Mouse (Mus musculus): ENCODE measurements around the gene Ubiad1. TPM values are rescaled to one million over a fixed set of nuclear protein-coding genes. Genes with fewer than 3 reads are reported as not detected.
A peak's percentile ranks its signal among the peaks of the same experiment; 100 is the strongest.

Gene Ubiad1
- 1 to 10 TPM; 7.8 to 8.4 TPM for total RNA-seq (2021)
- long read RNA-seq, transcript Ubiad1-201 (2 exons, 2,992 nt) = major isoform, 6 of 7 reads
- long read RNA-seq, partial matches to known transcripts = 0 of 7 reads
- long read RNA-seq, other reads (novel, unspliced or antisense) = 1 of 7 reads

DNA sequence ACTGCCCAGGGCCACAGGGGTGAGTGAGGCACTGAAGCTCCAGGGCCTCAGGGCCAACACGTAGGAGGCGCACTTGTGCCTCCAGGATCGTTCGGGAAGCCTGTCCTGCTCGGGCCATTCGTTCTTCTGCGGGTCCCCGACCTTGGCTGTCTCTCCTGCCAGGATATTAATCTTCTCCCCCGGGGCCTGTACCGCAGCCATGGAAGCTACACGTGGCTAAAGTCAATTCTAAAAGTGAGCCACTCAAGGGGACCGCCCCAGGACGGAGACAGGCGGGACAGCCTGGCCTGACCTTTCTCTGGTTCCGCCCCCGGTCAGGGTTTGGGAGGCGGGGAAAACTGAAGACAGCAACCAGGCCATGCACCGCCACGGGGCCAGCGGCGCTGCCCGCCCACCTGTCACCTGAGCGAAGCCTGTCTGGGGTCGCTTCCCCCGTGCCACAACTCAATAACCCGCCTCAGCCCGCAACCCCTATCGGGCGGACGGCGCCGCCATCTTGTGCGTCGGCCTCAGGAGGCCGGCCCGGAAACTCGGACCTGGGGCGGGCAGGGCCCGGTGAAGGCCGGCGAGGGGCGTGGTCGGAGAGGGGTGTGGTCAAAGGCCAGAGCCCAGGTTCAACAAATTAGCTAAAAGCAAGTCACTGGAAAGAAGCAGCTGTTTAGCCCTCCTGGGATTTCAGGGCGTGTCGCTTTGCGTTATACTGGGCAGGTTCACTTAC lies at the start of gene Ubiad1:
Gene Ubiad1, minus strand, starts transcription at position 522 of the 718 bp plus-strand sequence.
- DNase-seq (ENCODE audit: low spot score in 2 of 2) = peak; percentile 72 to 79

DNA sequence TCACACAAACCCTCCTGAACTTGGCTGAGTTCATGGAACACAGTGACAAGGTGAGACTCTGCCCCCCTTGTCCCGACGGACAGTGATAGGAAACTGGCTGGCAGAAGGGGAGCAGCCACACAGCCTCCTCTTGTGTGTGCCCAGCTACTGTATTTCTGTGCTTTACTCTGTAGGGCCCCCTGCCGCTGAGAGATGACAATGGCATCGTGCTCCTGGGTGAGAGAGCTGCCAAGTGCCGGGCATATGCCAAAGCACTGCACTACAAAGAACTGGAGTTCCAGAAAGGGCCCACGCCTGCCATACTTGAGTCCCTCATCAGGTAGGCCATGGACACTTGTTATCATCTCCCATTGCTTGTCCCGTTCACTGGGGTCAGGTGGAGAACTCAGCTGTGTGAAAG lies 46.9 kb upstream of the Ubiad1 start:
- DNase-seq (ENCODE audit: low spot score in 2 of 2) = peak; percentile 64 to 74

DNA sequence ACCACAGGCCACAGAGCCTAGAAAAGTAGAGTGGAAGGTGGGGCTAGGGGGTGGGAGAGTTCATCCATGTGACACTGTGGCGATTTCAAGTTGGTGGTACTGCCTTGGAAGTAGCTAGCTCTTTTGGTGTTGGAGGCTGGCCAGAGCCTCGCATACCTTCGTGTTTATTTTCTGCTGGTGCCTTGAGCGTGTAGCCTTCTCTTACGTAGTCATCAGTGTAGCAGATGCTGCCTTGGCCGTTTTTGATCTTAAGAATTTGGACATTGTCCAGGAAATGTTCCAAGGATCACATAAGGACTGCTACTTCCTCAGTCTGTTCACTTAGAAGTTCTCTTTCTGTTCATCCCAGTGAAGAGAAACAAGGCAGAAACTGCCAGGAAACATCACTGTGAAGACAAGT lies 45.9 kb upstream of the Ubiad1 start:
- no peak for DNase-seq (ENCODE audit: low spot score in 2 of 2)

DNA sequence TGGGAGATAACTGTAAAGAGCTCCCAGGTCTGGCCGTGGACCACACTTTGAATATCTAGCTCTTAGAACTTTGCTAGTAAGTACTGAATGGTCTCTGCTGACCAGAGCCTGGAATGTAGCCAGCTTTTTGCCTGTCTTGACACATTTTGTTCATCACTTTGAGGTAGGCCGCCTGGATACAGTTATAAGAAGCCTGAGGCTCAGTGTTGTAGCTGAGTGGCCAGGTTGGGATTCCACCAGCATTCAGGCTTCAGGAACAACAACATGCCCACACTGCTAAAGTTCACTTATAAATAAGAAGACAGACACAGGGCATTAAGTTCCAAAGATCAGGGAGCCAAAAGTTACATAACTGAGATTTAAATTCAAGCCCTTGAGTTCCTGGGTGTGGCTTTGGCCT lies 43.3 kb upstream of the Ubiad1 start:
- DNase-seq (ENCODE audit: low spot score in 2 of 2) = no peak

DNA sequence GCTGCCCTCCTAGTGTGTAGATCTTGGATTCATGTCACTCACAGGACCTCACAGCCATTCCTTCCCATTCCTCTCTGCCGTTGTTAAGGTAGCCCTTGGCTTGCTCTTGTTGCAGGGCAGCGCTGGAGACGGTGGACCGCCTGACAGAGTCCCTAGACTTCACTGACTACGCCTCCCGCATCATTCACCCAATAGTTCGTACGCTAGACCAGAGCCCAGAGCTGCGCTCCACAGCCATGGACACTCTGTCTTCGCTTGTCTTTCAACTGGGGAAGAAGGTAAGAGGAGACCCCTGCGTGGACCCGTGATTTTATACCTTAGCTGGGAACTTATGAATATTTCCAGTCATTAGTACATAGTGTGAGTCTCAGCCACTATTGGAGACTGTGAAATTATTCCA lies 39.9 kb upstream of the Ubiad1 start:
- DNase-seq (ENCODE audit: low spot score in 2 of 2) = no peak

DNA sequence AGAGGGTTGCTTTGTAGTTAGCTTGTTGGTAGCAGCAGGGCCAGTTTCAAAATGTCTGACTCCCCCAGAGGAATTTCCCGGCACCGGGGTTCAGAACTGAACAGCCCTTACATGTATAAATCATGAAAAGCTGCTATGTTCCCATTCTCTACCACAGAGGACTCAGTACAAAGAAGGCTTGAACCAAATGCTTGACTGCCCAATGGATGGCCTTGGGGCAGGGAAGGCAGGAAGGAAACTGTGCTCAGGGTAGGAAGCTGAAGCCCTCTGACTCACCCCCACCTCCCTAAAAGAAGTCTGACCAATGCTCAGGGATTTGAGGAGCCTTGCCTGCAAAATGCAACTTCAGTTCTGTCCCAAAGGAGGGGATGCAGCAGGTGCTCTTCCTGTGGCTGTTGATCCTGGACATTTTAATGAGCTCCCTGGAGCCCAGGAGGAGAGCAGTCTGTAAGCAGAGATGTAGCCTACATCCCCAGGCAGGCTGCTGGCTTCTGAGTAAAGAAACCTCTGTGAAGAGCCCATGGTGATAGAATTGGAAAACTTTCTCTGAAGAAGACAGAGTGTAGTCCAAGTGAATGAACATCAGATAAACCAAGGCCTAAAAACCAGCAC lies 37.1 kb upstream of the Ubiad1 start:
- DNase-seq (ENCODE audit: low spot score in 2 of 2) = no peak

DNA sequence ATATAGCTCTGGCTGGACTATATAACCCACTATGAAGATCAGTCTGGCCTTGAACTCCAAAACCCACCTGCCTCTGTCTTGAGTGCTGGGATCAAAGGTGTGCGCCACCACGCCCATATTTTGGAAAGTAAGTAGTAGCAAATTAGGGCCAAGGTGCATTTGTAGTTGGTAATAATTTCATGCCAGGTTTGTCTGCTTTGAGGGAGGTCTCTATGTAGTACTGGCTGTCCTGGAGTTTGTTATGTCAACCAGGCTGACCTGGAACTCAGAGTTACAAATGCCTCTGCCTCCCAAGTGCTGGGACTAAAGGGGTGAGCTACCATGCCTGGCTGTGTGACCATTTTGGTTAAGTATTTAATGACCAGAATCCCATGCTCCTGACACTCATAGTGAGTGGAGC lies 35.7 kb upstream of the Ubiad1 start:
- no peak for DNase-seq (ENCODE audit: low spot score in 2 of 2)

DNA sequence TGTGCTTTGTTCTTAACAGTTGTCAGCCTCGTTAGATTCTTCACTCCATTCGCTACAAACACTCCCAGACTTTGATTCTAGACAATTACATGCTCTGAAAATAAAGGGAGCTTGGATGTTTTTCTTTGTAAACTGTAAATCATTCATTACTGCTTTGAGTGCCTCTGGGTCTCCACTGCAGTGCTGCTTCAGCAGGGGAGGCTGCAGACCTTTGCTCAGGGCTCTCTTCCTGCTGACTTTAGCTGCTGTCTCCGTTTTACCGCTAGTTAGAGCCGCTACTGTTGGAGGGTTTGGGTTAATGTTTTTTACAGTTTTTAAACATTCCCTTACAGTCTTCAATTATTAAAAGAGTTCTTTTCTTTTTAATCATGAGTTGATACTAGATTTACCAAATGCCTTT lies 28.9 kb upstream of the Ubiad1 start:
- no peak for DNase-seq (ENCODE audit: low spot score in 2 of 2)

DNA sequence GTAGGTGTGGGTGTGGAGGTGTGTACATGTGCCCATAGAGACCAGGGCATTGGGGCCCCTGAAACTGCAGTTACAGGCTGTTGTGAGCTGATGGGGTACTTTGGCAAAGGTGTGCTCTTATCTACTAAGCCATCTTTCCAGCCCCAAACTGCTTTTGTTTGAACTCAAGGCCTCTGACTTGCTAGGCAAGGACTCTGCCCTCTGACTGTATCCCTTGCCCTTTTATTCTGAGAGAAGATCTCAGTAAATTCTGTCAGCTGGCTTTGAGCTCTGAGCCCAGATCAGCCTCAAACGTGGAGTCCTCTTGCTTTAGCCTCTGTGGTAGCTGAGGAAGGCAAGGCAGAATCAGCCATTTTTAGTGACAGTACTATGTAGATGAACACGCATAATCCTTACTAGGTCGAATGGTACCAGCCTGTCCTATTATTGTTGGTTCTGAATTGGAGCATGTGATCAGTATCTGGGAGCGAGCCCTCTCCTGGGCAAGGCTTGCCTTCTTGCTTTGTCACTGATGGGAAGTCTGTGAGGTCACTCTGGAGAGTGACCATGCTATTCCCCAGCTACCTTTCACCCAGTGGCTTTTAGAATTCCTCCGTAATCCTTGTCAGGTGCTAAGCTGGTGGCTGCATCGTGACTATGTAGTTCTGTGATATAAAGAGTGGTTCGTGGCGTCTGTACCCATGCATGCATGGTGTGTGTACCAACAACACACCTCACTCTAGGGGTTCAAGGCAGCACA lies 28.0 kb upstream of the Ubiad1 start:
- DNase-seq (ENCODE audit: low spot score in 2 of 2) = no peak

DNA sequence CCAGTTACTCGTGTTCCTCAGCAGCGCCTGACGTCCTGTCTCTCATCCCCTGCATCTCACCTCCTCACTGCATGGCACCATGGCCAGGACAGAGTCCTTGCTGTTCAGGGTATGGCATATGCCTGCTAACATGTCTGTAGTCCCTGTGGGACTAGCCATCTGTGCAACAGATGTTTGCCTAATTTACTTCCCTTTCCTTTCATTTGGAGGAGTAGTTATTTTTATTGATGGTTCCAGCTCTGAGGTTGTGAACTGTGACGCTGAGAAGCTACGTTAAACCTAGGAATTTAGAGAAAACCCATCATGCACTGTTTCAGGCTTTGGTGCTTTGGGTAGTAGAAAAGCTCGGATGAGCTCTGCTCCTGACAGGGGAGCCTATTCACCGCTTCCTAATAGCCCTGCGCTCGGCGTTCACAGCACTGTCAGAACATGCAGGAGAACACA lies 26.8 kb upstream of the Ubiad1 start:
- DNase-seq (ENCODE audit: low spot score in 2 of 2) = no peak

DNA sequence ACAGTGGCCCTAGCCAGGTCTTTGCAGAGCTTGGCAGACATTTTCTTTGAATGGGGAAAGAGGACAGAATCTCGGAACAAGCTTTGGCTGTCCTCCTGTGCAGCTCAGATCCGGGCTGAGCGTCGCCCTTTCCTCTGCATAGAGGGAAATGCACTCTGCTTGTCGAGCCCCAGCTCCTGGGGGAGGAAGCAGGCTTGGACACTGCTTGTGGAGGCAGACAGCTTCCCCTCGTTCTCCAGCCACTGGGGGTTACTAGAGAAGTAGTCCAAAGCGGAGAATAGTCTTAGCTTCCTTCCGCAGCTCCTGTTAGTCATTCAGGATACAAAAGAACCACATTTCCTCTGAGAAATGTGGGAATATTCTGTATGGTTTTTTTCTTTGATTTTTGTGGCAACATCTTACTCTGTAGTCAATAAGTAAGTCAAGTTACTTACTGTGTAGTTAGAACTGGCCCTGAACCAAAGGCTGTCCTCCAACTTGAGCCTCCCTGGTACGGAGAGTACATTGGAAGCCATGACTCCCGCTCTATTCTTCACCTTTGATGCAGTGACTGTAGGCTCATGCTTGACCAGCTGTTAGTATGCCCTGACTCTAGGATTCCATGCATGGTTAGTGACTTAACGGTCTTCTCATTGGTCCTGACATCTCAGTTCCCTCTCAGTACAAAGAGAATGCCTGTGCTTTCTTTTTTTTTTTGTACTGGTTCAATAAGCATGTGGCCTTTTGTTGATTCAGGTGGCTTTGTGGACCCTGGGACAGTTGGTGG lies 25.1 kb upstream of the Ubiad1 start:
- DNase-seq (ENCODE audit: low spot score in 2 of 2) = no peak

DNA sequence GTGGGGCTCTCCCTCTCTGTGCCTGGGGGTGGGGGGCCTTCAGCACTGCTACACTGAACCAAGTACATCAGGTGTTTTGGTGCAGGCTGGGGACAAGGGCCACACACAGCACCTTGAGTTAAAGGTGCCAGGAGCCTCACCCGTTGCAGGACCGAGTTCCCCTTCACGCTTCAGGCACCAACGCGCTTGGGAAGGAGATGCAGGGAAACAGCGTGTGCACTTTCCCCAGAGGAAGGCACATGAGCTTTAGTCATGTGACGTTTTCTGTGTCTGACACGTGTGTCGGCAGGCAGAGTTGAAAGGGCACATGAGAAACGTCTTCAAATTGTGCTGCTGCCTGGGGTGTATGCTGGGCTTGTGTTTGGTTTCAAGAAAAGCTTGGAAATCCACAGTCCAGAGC lies 23.8 kb upstream of the Ubiad1 start:
- no peak for DNase-seq (ENCODE audit: low spot score in 2 of 2)

DNA sequence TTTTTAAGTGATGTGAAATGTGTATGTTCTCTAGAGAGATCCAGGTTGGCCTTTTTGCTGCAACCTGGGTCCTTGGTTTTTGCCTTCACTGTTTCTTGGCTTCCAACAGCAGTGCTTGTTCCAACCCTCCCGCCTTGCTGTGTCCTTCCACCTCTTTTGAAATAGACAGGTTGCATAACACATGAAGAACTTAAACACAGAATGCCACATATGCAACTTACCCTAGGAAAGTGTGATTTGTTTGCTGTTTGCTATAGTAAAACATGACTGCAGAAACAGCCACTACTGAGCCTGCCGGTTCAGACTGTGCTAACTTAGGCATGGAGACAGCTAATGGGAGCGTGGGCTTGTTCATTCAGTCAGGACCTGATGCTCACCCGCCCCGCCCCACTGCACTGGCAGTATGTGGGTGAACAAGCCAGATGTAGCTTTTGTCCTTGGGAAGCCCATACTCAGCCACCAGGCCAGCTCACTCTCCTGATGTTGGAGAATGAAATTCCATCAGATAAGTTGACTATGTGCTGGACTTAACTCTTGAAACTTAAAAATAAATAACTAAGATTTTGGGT lies 22.0 kb upstream of the Ubiad1 start:
- no peak for DNase-seq (ENCODE audit: low spot score in 2 of 2)

DNA sequence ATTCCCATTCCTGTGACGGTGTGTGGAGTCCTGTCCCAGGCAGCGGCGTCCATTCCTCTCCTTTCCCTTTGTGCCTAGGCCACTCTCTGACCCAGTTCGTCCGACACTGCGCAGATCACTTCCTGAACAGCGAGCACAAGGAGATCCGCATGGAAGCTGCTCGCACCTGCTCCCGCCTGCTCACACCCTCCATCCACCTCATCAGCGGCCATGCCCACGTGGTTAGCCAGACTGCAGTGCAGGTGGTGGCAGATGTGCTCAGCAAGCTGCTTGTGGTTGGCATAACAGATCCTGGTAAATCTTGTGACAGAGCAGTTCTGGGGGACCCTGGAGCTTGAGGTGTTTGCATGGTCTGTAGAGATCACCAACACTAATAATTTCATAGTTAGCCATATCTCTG lies 20.3 kb upstream of the Ubiad1 start:
- DNase-seq (ENCODE audit: low spot score in 2 of 2) = no peak

DNA sequence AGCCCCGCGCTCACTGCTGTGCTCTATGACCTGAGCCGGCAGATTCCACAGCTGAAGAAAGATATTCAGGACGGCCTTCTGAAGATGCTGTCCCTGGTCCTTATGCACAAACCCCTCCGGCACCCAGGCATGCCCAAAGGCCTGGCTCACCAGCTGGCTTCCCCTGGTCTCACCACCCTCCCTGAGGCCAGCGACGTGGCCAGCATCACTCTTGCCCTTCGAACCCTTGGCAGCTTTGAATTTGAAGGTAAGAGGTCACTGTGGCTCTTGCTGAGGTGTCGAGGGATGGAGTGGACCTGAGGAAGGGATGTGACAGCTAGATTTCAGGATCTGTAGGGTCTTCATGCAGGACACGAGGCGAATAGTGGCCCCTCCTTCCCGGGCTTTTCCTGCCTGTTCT lies 19.7 kb upstream of the Ubiad1 start:
- no peak for DNase-seq (ENCODE audit: low spot score in 2 of 2)

DNA sequence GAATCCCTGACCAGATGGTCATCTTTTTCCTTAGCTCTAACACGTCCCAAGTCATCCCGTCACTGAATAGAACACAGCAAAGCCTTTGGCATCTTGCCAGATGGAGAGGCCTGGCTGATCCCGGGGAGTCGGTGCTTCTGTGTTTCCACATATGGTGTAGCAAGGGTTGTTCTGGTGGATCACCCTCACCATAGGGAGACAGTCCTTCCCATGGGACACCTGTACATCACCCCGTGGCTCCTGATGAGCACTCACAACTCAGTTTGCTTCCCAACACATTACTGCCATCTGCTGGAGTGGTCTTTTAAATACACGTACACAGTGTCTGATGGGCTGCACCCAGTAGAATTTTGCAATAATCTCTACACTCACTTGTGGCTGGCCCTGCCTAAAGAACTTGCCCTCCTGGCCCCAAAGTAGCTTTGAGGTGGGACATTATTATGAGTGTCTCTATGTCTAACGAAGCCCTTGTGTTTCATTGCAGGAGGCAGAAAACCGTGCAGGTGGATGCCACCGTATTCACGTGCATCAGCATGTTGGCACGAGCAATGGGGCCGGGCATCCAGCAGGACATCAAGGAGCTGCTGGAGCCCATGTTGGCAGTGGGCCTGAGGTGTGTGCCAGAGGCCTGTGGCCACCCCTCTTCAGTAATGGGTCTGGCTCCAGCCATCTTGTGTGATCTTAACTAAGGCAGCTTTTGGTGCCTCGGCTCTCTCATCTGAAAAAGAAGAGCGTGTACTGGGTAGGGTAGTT lies 18.8 kb upstream of the Ubiad1 start:
- peak; percentile 34 to 51 for DNase-seq (ENCODE audit: low spot score in 2 of 2)

DNA sequence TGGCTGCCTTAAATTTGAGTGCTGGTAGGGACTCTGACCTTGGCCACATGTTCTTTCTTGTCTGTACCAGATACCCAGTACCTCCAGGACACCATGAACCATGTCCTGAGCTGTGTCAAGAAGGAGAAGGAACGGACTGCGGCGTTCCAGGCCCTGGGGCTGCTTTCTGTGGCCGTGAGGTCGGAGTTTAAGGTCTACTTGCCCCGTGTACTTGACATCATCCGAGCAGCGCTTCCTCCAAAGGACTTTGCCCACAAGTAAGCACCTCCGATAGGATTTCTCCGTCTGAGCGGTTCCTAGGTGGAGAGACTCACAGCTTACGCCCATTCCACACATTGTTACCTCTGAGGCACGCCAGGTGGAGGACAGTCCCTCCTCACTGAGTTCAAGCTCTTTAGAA lies 18.1 kb upstream of the Ubiad1 start:
- DNase-seq (ENCODE audit: low spot score in 2 of 2) = no peak

DNA sequence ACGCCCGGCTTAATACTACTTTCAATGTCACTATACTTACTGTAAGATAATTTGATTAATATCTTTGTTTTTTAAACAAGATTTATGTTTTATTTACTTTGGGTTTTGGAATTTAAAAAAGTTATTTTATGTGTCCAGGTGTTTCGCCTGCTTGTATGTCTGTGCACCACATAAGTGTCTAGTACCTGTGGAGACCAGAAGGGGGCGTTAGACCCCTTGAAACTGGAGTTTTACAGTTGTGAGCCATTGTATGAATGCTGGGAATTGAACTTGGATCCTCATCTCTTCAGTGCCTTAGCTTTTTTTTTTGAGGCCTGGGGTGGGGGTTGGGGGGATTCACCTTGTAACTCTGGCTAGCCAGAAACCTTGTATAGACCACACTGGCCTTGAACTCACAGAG lies 17.2 kb upstream of the Ubiad1 start:
- DNase-seq (ENCODE audit: low spot score in 2 of 2) = no peak

DNA sequence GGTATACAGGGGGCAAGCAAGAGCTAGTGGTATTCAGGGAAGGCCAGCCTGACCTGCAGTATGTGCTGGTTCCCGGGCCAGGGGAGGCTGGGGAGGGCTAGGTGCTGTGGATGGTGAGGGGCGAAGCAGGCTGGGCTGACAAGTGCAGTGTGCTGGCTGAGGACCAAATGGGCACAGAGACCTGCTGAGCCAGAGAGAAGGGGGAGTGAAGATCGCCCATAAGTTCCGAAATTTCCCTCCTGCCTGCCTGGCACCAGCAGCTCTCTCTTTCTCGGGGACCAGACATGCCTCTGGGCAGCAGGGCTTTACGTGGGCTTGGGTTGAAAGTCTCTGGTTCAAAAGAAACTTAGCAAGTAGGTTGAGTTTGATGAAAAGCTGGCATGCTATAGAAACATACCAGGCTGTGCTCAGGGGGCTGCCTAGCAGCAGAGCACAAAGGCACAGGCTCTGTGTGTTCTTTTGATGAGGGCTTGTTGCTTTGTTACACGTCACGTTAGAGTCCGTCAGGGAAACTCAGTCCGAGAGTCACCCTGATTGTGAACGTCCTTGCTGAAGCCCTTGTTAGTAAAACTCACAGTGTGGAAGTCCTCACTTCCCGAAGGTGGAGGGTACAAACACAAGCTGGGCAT lies 16.2 kb upstream of the Ubiad1 start:
- DNase-seq (ENCODE audit: low spot score in 2 of 2) = peak; percentile 34 to 57

DNA sequence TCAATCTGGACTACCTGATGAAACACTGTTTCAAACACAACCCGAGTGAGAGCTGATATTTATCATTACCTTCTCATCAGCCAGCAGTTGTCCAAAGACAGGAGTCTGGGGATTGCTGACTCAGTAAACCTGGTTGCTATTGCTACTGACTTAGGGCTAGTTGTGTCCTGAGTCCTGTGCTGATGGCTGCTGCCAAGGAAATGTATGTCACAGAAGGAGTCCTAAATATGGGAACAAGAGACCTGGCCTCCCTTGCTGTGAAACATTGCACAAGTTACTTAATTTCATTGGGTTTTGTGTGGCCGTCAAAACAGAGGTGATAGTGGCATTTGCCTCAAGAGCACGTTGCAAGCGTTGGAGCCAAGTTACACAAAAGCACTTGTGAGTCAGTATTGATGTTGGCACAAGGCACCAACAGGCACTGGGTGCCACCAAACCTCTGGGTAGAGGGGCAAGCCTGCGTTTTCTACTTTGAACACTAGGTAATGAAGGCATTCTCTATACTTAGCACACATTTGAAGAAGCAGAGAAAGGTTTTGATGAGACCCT lies 11.0 kb upstream of the Ubiad1 start:
- DNase-seq (ENCODE audit: low spot score in 2 of 2) = no peak

Measured in layer of hippocampus, postnatal 10 days (tissue).